Mouse (Mus musculus): ENCODE data around the gene Adat1. TPM values are rescaled to one million over a fixed set of nuclear protein-coding genes. Genes with fewer than 3 reads are reported as not detected.

Gene Adat1
- 1 to 10 TPM; 6.4 to 6.6 TPM for total RNA-seq (2021)
- long read RNA-seq, experiment 1, partial matches to known transcripts: 4 of 18 reads
- long read RNA-seq, experiment 1, other reads (novel, unspliced or antisense): 7 of 18 reads
- long read RNA-seq, experiment 2, partial matches to known transcripts: 5 of 11 reads
- long read RNA-seq, experiment 2, other reads (novel, unspliced or antisense): 3 of 11 reads

GRCm38 (mm10) chr8:111992013-111992702 lies at the start of gene Adat1:
Gene Adat1, minus strand, starts transcription at chr8:111992302.
- intact Hi-C loops (cut with DNase I): loop anchor here (2.0 to 5.0 kb wide), 2 partner anchors 19 to 50 kb away; partner anchors contain the start of genes Gabarapl2, Kars and Terf2ip
- H3K27ac ChIP-seq: peak within 1 kb of the TSS; percentile 80
- H3K4me3 ChIP-seq: peak within 1 kb of the TSS; percentile 95
- no peak; the same call in 1 of the 2 replicates for TF ChIP-seq CTCF (IDR thresholded peaks at IDR 0.05)
- peak; percentile 83 to 85 for DNase-seq (ENCODE audit: extremely low spot score in 1 of 2, low spot score in 2 of 2)

- H3K27ac ChIP-seq: no peak overlapping the region
- no peak overlapping the region for H3K4me3 ChIP-seq
- DNase-seq (ENCODE audit: extremely low spot score in 1 of 2, low spot score in 2 of 2): no peak
- intact Hi-C loops (cut with DNase I): no loop called here
- no peak for TF ChIP-seq CTCF (IDR thresholded peaks at IDR 0.05)
Observed at GRCm38 (mm10) chr8:112037521-112037920, 45.4 kb upstream of the Adat1 start.

GRCm38 (mm10) chr8:112034603-112035002 lies 42.5 kb upstream of the Adat1 start:
- intact Hi-C loops (cut with DNase I): no loop called here

GRCm38 (mm10) chr8:112033071-112033470 lies 41.0 kb upstream of the Adat1 start:
- no peak for TF ChIP-seq CTCF (IDR thresholded peaks at IDR 0.05)

More at GRCm38 (mm10) chr8:112034603-112035002, 42.5 kb upstream of the Adat1 start:
- Histone ChIP-seq H3K27ac (no peak overlapping the region), H3K4me3 (no peak overlapping the region)
- peak; percentile 68 for TF ChIP-seq CTCF (IDR thresholded peaks at IDR 0.05)
- DNase-seq (ENCODE audit: extremely low spot score in 1 of 2, low spot score in 2 of 2): no peak

GRCm38 (mm10) chr8:112030663-112031062 lies 38.6 kb upstream of the Adat1 start:
- no peak for DNase-seq (ENCODE audit: extremely low spot score in 1 of 2, low spot score in 2 of 2)
- TF ChIP-seq CTCF (IDR thresholded peaks at IDR 0.05): no peak
- H3K27ac ChIP-seq: no peak overlapping the region
- H3K4me3 ChIP-seq: no peak overlapping the region
- intact Hi-C loops (cut with DNase I): no loop called here

More at GRCm38 (mm10) chr8:112033071-112033470, 41.0 kb upstream of the Adat1 start:
- DNase-seq (ENCODE audit: extremely low spot score in 1 of 2, low spot score in 2 of 2): no peak
- intact Hi-C loops (cut with DNase I): no loop called here
- Histone ChIP-seq H3K4me3 (no peak overlapping the region), H3K27ac (no peak overlapping the region)

- Histone ChIP-seq H3K4me3 (no peak overlapping the region), H3K27ac (no peak overlapping the region)
- TF ChIP-seq CTCF (IDR thresholded peaks at IDR 0.05): no peak
- intact Hi-C loops (cut with DNase I): no loop called here
- no peak for DNase-seq (ENCODE audit: extremely low spot score in 1 of 2, low spot score in 2 of 2)
Observed at GRCm38 (mm10) chr8:112029455-112029854, 37.4 kb upstream of the Adat1 start.

GRCm38 (mm10) chr8:112014936-112015335 lies 22.8 kb upstream of the Adat1 start, which contains the start of gene Gm6793:
Gene Gm6793, minus strand, starts transcription at chr8:112015036.
- no peak within 1 kb of the TSS for H3K27ac ChIP-seq
- intact Hi-C loops (cut with DNase I): no loop called here
- no peak for DNase-seq (ENCODE audit: extremely low spot score in 1 of 2, low spot score in 2 of 2)
- no peak for TF ChIP-seq CTCF (IDR thresholded peaks at IDR 0.05)
- no peak within 1 kb of the TSS for H3K4me3 ChIP-seq

GRCm38 (mm10) chr8:112011816-112012242 lies 19.7 kb upstream of the Adat1 start:
- TF ChIP-seq CTCF (IDR thresholded peaks at IDR 0.05): no peak

GRCm38 (mm10) chr8:112010997-112011815 lies 19.1 kb upstream of the Adat1 start, which contains the start of the genes Kars and Terf2ip:
Gene Kars, minus strand, starts transcription at chr8:112011323.
Gene Terf2ip, plus strand, starts transcription at chr8:112011398.
- Histone ChIP-seq H3K4me3 (peak within 1 kb of the TSS; percentile 99), H3K27ac (peak within 1 kb of the TSS; percentile 77)
- intact Hi-C loops (cut with DNase I): loop anchor here (2.0 kb wide), 1 partner anchor 18 kb away; the partner anchor contains the start of gene Adat1
- TF ChIP-seq CTCF (IDR thresholded peaks at IDR 0.05): no peak; the same call in 1 of the 2 replicates
- DNase-seq (ENCODE audit: extremely low spot score in 1 of 2, low spot score in 2 of 2): peak; percentile 91 to 92

More at GRCm38 (mm10) chr8:112011816-112012242, 19.7 kb upstream of the Adat1 start:
- intact Hi-C loops (cut with DNase I): loop anchor here (2.0 kb wide), 1 partner anchor 19 kb away; the partner anchor contains the start of gene Adat1
- Histone ChIP-seq H3K27ac (peak overlapping the region; percentile 70), H3K4me3 (peak overlapping the region; percentile 99)
- peak; percentile 40 to 45 for DNase-seq (ENCODE audit: extremely low spot score in 1 of 2, low spot score in 2 of 2)

GRCm38 (mm10) chr8:112009558-112009957 lies 17.5 kb upstream of the Adat1 start:
- Histone ChIP-seq H3K4me3 (no peak overlapping the region), H3K27ac (no peak overlapping the region)
- TF ChIP-seq CTCF (IDR thresholded peaks at IDR 0.05): no peak
- no peak for DNase-seq (ENCODE audit: extremely low spot score in 1 of 2, low spot score in 2 of 2)
- intact Hi-C loops (cut with DNase I): no loop called here

GRCm38 (mm10) chr8:112007669-112008068 lies 15.6 kb upstream of the Adat1 start:
- intact Hi-C loops (cut with DNase I): no loop called here
- DNase-seq (ENCODE audit: extremely low spot score in 1 of 2, low spot score in 2 of 2): no peak
- no peak overlapping the region for H3K27ac ChIP-seq

More at GRCm38 (mm10) chr8:112007669-112008068, 15.6 kb upstream of the Adat1 start:
- H3K4me3 ChIP-seq: no peak overlapping the region
- TF ChIP-seq CTCF (IDR thresholded peaks at IDR 0.05): no peak
